Mouse (Mus musculus) olfactory bulb, adult 2 months (tissue): Measurements from ENCODE around the gene Sirpa. TPM values are rescaled to one million over a fixed set of nuclear protein-coding genes. Genes with fewer than 3 reads are reported as not detected.
A peak's percentile ranks its signal among the peaks of the same experiment; 100 is the strongest.

Experiments used
- H3K27ac ChIP-seq: fragments of 200-500 bp; 2 replicates; pipeline ENCODE4 v1.5.1; 2012; ENCODE audit warnings: low read depth, low read length; ENCODE audit not compliant: insufficient read depth
- H3K4me1 ChIP-seq: fragments of 200-500 bp; 2 replicates; pipeline ENCODE4 v1.6.1; 2012; ENCODE audit warnings: low read length; ENCODE audit not compliant: control insufficient read depth, insufficient read depth
- H3K4me3 ChIP-seq: fragments of 200-500 bp; 2 replicates; pipeline ENCODE4 v1.5.1; 2012; ENCODE audit warnings: mild to moderate bottlenecking, low read depth, low read length, moderate library complexity; ENCODE audit not compliant: insufficient read depth
- CTCF ChIP-seq: fragments of 200-500 bp; IDR thresholded peaks from 2 replicates; pipeline ENCODE4 v1.5.1; 2012; ENCODE audit warnings: low read depth, mild to moderate bottlenecking, low read length, moderate library complexity; ENCODE audit not compliant: insufficient read depth
- POLR2A ChIP-seq: fragments of 200-500 bp; IDR thresholded peaks from 2 replicates; pipeline ENCODE4 v1.6.1; 2012; ENCODE audit warnings: mild to moderate bottlenecking, low read depth, low read length, moderate library complexity; ENCODE audit not compliant: insufficient read depth
- WGBS: fragments of 180-500 bp; shearing (Covaris S2); methylation state at CpG from one replicate; pipeline ENCODE4 v1.1.7; 2018; 5-methylcytosine and 5-hydroxymethylcytosine counted together
- polyA plus RNA-seq: library from polyadenylated mRNA; stranded (reverse); fragments of >200 nt; gene quantifications from 2 replicates; pipeline ENCODE4 v1.2.4, GENCODE M21; 2012; ENCODE audit warnings: low replicate concordance; ENCODE audit not compliant: missing spikeins, insufficient read depth, insufficient read length

The Sirpa gene
- polyA plus RNA-seq, 1 experiment: not detected

- WGBS: 57% methylated on average over 2 of the region's 2 CpGs
- TF ChIP-seq POLR2A (no peak), CTCF (no peak)
- H3K27ac ChIP-seq: peak overlapping the region; percentile 81; the same call in 1 of the 2 replicates
- H3K4me1 ChIP-seq: peaks cover 39% of the 10 kb centered on the region
- H3K4me3 ChIP-seq: no peak overlapping the region
These were observed 14.3 kb downstream of the Sirpa start for GRCm38 (mm10) chr2:129606899-129607298.

GRCm38 (mm10) chr2:129613971-129614370 is 21.3 kb downstream of the Sirpa start:
- H3K4me1 ChIP-seq: peaks cover 17% of the 10 kb centered on the region
- no peak overlapping the region for H3K27ac ChIP-seq
- WGBS: 75% methylated on average over 6 of the region's 6 CpGs
- H3K4me3 ChIP-seq: no peak overlapping the region
- TF ChIP-seq CTCF (no peak), POLR2A (no peak)

- WGBS: 75% methylated on average over 10 of the region's 10 CpGs
These were observed 22.0 kb downstream of the Sirpa start for GRCm38 (mm10) chr2:129614482-129615185.

DNA sequence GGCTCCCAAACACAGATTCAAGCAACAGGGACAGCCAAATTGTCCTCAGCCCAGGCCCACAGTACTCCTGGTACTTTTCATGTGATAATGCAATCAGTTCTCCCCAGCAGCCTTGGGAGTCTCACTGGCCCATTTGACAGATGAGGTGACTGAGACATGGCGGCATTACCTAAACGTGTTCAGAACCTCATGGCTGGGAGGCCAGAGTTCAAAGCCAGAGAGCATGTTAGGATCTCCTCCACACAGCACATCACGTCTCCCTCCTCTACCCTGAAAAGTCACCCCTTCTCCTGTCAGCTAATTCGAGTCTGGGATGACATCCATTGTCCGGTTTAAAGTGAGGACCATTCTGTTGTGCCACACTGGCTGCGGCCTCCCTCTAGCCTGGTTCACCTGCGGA is 27.5 kb downstream of the Sirpa start:
- no peak overlapping the region for H3K27ac ChIP-seq
- WGBS: 86% methylated on average over 7 of the region's 7 CpGs
- peaks cover 39% of the 10 kb centered on the region for H3K4me1 ChIP-seq
- no peak overlapping the region for H3K4me3 ChIP-seq
- TF ChIP-seq CTCF (no peak), POLR2A (no peak)

More at GRCm38 (mm10) chr2:129614482-129615185, 22.0 kb downstream of the Sirpa start:
- H3K27ac ChIP-seq: no peak overlapping the region
- H3K4me3 ChIP-seq: no peak overlapping the region
- TF ChIP-seq CTCF (no peak), POLR2A (no peak)
- H3K4me1 ChIP-seq: peaks cover 14% of the 10 kb centered on the region; the same call in 1 of the 2 replicates

GRCm38 (mm10) chr2:129620881-129621280 is 28.2 kb downstream of the Sirpa start:
- Histone ChIP-seq H3K4me3 (no peak overlapping the region), H3K27ac (no peak overlapping the region), H3K4me1 (peaks cover 42% of the 10 kb centered on the region)
- 94% methylated on average over 5 of the region's 5 CpGs for WGBS
- TF ChIP-seq CTCF (no peak), POLR2A (no peak)

GRCm38 (mm10) chr2:129621654-129622490 is 29.2 kb downstream of the Sirpa start:
- TF ChIP-seq CTCF (no peak), POLR2A (no peak)
- Histone ChIP-seq H3K4me3 (no peak overlapping the region), H3K4me1 (peaks cover 43% of the 10 kb centered on the region), H3K27ac (no peak overlapping the region)
- 89% methylated on average over 9 of the region's 9 CpGs for WGBS

DNA sequence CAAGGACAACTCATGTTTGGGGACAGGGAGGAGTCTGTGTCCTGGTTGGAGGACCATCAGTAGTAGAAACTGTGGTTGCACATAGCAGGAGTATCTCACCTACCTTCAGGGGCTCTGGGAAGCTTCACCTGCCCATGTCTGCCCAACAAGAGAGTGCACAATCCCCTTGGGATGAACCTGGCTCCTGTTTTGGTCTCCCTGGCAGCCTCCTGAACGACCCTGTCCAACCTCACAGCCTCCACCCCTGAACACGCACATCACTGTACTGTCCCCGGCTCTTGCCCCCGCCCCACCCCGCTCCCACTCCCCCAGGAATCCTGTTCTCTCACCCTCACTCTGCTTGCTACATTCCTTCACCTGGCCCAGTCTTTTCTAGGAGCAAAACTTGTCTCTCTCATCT is 30.3 kb downstream of the Sirpa start:
- 97% methylated on average over 5 of the region's 5 CpGs for WGBS
- TF ChIP-seq CTCF (no peak), POLR2A (no peak)
- Histone ChIP-seq H3K4me1 (peaks cover 50% of the 10 kb centered on the region), H3K27ac (0 out of 2 replicates have a peak overlapping the region, but pooled peaks have one; percentile 6), H3K4me3 (no peak overlapping the region)

- 74% methylated on average over 7 of the region's 7 CpGs for WGBS
- TF ChIP-seq CTCF (no peak), POLR2A (no peak)
- H3K4me1 ChIP-seq: peaks cover 50% of the 10 kb centered on the region
- peak overlapping the region; percentile 6 for H3K27ac ChIP-seq
- H3K4me3 ChIP-seq: no peak overlapping the region
These were observed 31.1 kb downstream of the Sirpa start for GRCm38 (mm10) chr2:129623771-129624170.
